Mouse (Mus musculus): ENCODE data around the gene Sh2b2. TPM values are rescaled to one million over a fixed set of nuclear protein-coding genes. Genes with fewer than 3 reads are reported as not detected.
A peak's percentile ranks its signal among the peaks of the same experiment; 100 is the strongest.

Gene Sh2b2
- polyA plus RNA-seq, 1 experiment from 2014 or later: 10.2 TPM

- Histone ChIP-seq H3K27me3 (ENCODE audit: control insufficient read depth, insufficient read depth, low read length) (no peaks in the 10 kb centered on the region), H3K4me1 (ENCODE audit: control insufficient read depth, insufficient read depth, low read length) (no peaks in the 10 kb centered on the region), H3K36me3 (ENCODE audit: control insufficient read depth, insufficient read depth, low read length) (peaks cover 20% of the 10 kb centered on the region), H3K4me3 (ENCODE audit: low read depth, low read length) (no peak overlapping the region), H3K27ac (replicated peaks; ENCODE audit: low read depth, low read length) (no peak overlapping the region), H3K9me3 (ENCODE audit: control insufficient read depth, low read length) (no peaks in the 10 kb centered on the region), H3K4me2 (ENCODE audit: low read depth, severe bottlenecking) (no peak overlapping the region), H3K9ac (ENCODE audit: low read length) (no peak overlapping the region)
- ATAC-seq (ENCODE audit: insufficient number of reproducible peaks, low FRiP score, low TSS enrichment, low read depth) (no peak), DNase-seq (ENCODE audit: low spot score) (no peak)
- 92% methylated on average over 7 of the region's 7 CpGs for WGBS
These were observed 62.6 kb downstream of the Sh2b2 start for GRCm38 (mm10) chr5:136183766-136184165.

- Histone ChIP-seq H3K27me3 (ENCODE audit: control insufficient read depth, insufficient read depth, low read length) (no peaks in the 10 kb centered on the region), H3K27ac (replicated peaks; ENCODE audit: low read depth, low read length) (no peak overlapping the region), H3K4me2 (ENCODE audit: low read depth, severe bottlenecking) (no peak overlapping the region), H3K9ac (ENCODE audit: low read length) (no peak overlapping the region), H3K9me3 (ENCODE audit: control insufficient read depth, low read length) (no peaks in the 10 kb centered on the region), H3K4me3 (ENCODE audit: low read depth, low read length) (no peak overlapping the region), H3K4me1 (ENCODE audit: control insufficient read depth, insufficient read depth, low read length) (no peaks in the 10 kb centered on the region), H3K36me3 (ENCODE audit: control insufficient read depth, insufficient read depth, low read length) (peaks cover 16% of the 10 kb centered on the region)
- 92% methylated on average over 4 of the region's 4 CpGs for WGBS
- ATAC-seq (ENCODE audit: insufficient number of reproducible peaks, low FRiP score, low TSS enrichment, low read depth) (no peak), DNase-seq (ENCODE audit: low spot score) (no peak)
These were observed 63.5 kb downstream of the Sh2b2 start for GRCm38 (mm10) chr5:136182830-136183229.

GRCm38 (mm10) chr5:136182049-136182448 is 64.3 kb downstream of the Sh2b2 start:
- 95% methylated on average over 6 of the region's 6 CpGs for WGBS

GRCm38 (mm10) chr5:136181197-136181596 is 65.2 kb downstream of the Sh2b2 start:
- H3K27ac ChIP-seq (replicated peaks; ENCODE audit: low read depth, low read length): no peak overlapping the region
- ATAC-seq (ENCODE audit: insufficient number of reproducible peaks, low FRiP score, low TSS enrichment, low read depth) (no peak), DNase-seq (ENCODE audit: low spot score) (no peak)
- no peaks in the 10 kb centered on the region for H3K9me3 ChIP-seq (ENCODE audit: control insufficient read depth, low read length)
- peaks cover 16% of the 10 kb centered on the region for H3K36me3 ChIP-seq (ENCODE audit: control insufficient read depth, insufficient read depth, low read length)
- H3K4me2 ChIP-seq (ENCODE audit: low read depth, severe bottlenecking): no peak overlapping the region
- no peak overlapping the region for H3K4me3 ChIP-seq (ENCODE audit: low read depth, low read length)
- H3K9ac ChIP-seq (ENCODE audit: low read length): no peak overlapping the region
- 95% methylated on average over 6 of the region's 6 CpGs for WGBS
- no peaks in the 10 kb centered on the region for H3K27me3 ChIP-seq (ENCODE audit: control insufficient read depth, insufficient read depth, low read length)
- no peaks in the 10 kb centered on the region for H3K4me1 ChIP-seq (ENCODE audit: control insufficient read depth, insufficient read depth, low read length)

More at GRCm38 (mm10) chr5:136182049-136182448, 64.3 kb downstream of the Sh2b2 start:
- H3K27me3 ChIP-seq (ENCODE audit: control insufficient read depth, insufficient read depth, low read length): no peaks in the 10 kb centered on the region
- H3K4me3 ChIP-seq (ENCODE audit: low read depth, low read length): no peak overlapping the region
- peaks cover 16% of the 10 kb centered on the region for H3K36me3 ChIP-seq (ENCODE audit: control insufficient read depth, insufficient read depth, low read length)
- no peak for ATAC-seq (ENCODE audit: insufficient number of reproducible peaks, low FRiP score, low TSS enrichment, low read depth)
- no peak for DNase-seq (ENCODE audit: low spot score)
- no peak overlapping the region for H3K27ac ChIP-seq (replicated peaks; ENCODE audit: low read depth, low read length)
- H3K9me3 ChIP-seq (ENCODE audit: control insufficient read depth, low read length): no peaks in the 10 kb centered on the region
- H3K9ac ChIP-seq (ENCODE audit: low read length): no peak overlapping the region
- H3K4me2 ChIP-seq (ENCODE audit: low read depth, severe bottlenecking): no peak overlapping the region
- no peaks in the 10 kb centered on the region for H3K4me1 ChIP-seq (ENCODE audit: control insufficient read depth, insufficient read depth, low read length)

GRCm38 (mm10) chr5:136179594-136179993 is 66.8 kb downstream of the Sh2b2 start:
- Histone ChIP-seq H3K36me3 (ENCODE audit: control insufficient read depth, insufficient read depth, low read length) (peaks cover 16% of the 10 kb centered on the region), H3K4me2 (ENCODE audit: low read depth, severe bottlenecking) (no peak overlapping the region), H3K4me1 (ENCODE audit: control insufficient read depth, insufficient read depth, low read length) (no peaks in the 10 kb centered on the region), H3K27ac (replicated peaks; ENCODE audit: low read depth, low read length) (no peak overlapping the region), H3K9ac (ENCODE audit: low read length) (no peak overlapping the region), H3K27me3 (ENCODE audit: control insufficient read depth, insufficient read depth, low read length) (no peaks in the 10 kb centered on the region), H3K9me3 (ENCODE audit: control insufficient read depth, low read length) (no peaks in the 10 kb centered on the region), H3K4me3 (ENCODE audit: low read depth, low read length) (no peak overlapping the region)
- DNase-seq (ENCODE audit: low spot score) (no peak), ATAC-seq (ENCODE audit: insufficient number of reproducible peaks, low FRiP score, low TSS enrichment, low read depth) (no peak)
- WGBS: 72% methylated on average over 5 of the region's 5 CpGs

GRCm38 (mm10) chr5:136173606-136174463 is 72.5 kb downstream of the Sh2b2 start:
- no peaks in the 10 kb centered on the region for H3K27me3 ChIP-seq (ENCODE audit: control insufficient read depth, insufficient read depth, low read length)
- no peak overlapping the region for H3K4me2 ChIP-seq (ENCODE audit: low read depth, severe bottlenecking)
- H3K4me1 ChIP-seq (ENCODE audit: control insufficient read depth, insufficient read depth, low read length): no peaks in the 10 kb centered on the region
- 56% methylated on average over 9 of the region's 9 CpGs for WGBS
- DNase-seq (ENCODE audit: low spot score) (no peak), ATAC-seq (ENCODE audit: insufficient number of reproducible peaks, low FRiP score, low TSS enrichment, low read depth) (no peak)
- H3K9me3 ChIP-seq (ENCODE audit: control insufficient read depth, low read length): no peaks in the 10 kb centered on the region
- H3K27ac ChIP-seq (replicated peaks; ENCODE audit: low read depth, low read length): no peak overlapping the region
- no peak overlapping the region for H3K4me3 ChIP-seq (ENCODE audit: low read depth, low read length)
- H3K9ac ChIP-seq (ENCODE audit: low read length): no peak overlapping the region
- no peaks in the 10 kb centered on the region; the same call in 1 of the 2 replicates for H3K36me3 ChIP-seq (ENCODE audit: control insufficient read depth, insufficient read depth, low read length)

GRCm38 (mm10) chr5:136172939-136173338 is 73.4 kb downstream of the Sh2b2 start:
- Histone ChIP-seq H3K27ac (replicated peaks; ENCODE audit: low read depth, low read length) (no peak overlapping the region), H3K9ac (ENCODE audit: low read length) (no peak overlapping the region), H3K9me3 (ENCODE audit: control insufficient read depth, low read length) (0 out of 2 replicates have a peak, but pooled peaks cover 1% of the 10 kb centered on the region), H3K4me1 (ENCODE audit: control insufficient read depth, insufficient read depth, low read length) (no peaks in the 10 kb centered on the region), H3K27me3 (ENCODE audit: control insufficient read depth, insufficient read depth, low read length) (no peaks in the 10 kb centered on the region), H3K4me2 (ENCODE audit: low read depth, severe bottlenecking) (no peak overlapping the region), H3K4me3 (ENCODE audit: low read depth, low read length) (no peak overlapping the region), H3K36me3 (ENCODE audit: control insufficient read depth, insufficient read depth, low read length) (no peaks in the 10 kb centered on the region)
- DNase-seq (ENCODE audit: low spot score) (no peak), ATAC-seq (ENCODE audit: insufficient number of reproducible peaks, low FRiP score, low TSS enrichment, low read depth) (no peak)
- WGBS: 72% methylated on average over 9 of the region's 9 CpGs

- no peak overlapping the region for H3K27ac ChIP-seq (replicated peaks; ENCODE audit: low read depth, low read length)
- peak overlapping the region; percentile 51; the same call in 1 of the 2 replicates for H3K4me3 ChIP-seq (ENCODE audit: low read depth, low read length)
- no peak overlapping the region for H3K9ac ChIP-seq (ENCODE audit: low read length)
- H3K4me2 ChIP-seq (ENCODE audit: low read depth, severe bottlenecking): peak overlapping the region; percentile 98
- H3K27me3 ChIP-seq (ENCODE audit: control insufficient read depth, insufficient read depth, low read length): no peaks in the 10 kb centered on the region
- DNase-seq (ENCODE audit: low spot score) (peak; percentile 22), ATAC-seq (ENCODE audit: insufficient number of reproducible peaks, low FRiP score, low TSS enrichment, low read depth) (no peak)
- H3K4me1 ChIP-seq (ENCODE audit: control insufficient read depth, insufficient read depth, low read length): no peaks in the 10 kb centered on the region
- WGBS: 37% methylated on average over 17 of the region's 17 CpGs
- H3K9me3 ChIP-seq (ENCODE audit: control insufficient read depth, low read length): 0 out of 2 replicates have a peak, but pooled peaks cover 3% of the 10 kb centered on the region
- H3K36me3 ChIP-seq (ENCODE audit: control insufficient read depth, insufficient read depth, low read length): no peaks in the 10 kb centered on the region
These were observed 74.7 kb downstream of the Sh2b2 start for GRCm38 (mm10) chr5:136171363-136172341.
